Mouse (Mus musculus) cerebellum, adult (tissue): ENCODE data around the gene Dgke.
"Not testable (repeated sequence)": the region's sequence is repeated elsewhere in the genome, so short reads cannot be mapped to it uniquely, and the experiment has no call there.

Experiments
- ATAC-seq: cut with Nextera tagmentation; 2 replicates; pipeline ENCODE4 v1.9.2; 2017; ENCODE audit warnings: mild to moderate bottlenecking, moderate library complexity, mixed read lengths; ENCODE audit not compliant: insufficient number of reproducible peaks, low FRiP score, low TSS enrichment

Dgke gene

GRCm38 (mm10) chr11:89006404-89006803, 60.2 kb downstream of the Dgke start:
- ATAC-seq, result no peak

- ATAC-seq, result no peak
These were observed 61.2 kb downstream of the Dgke start for GRCm38 (mm10) chr11:89005473-89005872.

- no peak for ATAC-seq
These were observed 62.9 kb downstream of the Dgke start for GRCm38 (mm10) chr11:89003726-89004125.

GRCm38 (mm10) chr11:89003078-89003477, 63.6 kb downstream of the Dgke start:
- ATAC-seq, result no peak

GRCm38 (mm10) chr11:89002621-89003020, 64.0 kb downstream of the Dgke start:
- no peak for ATAC-seq

- no peak for ATAC-seq
These were observed 64.6 kb downstream of the Dgke start for GRCm38 (mm10) chr11:89002068-89002467.

GRCm38 (mm10) chr11:89001569-89001968, 65.1 kb downstream of the Dgke start:
- no peak for ATAC-seq

GRCm38 (mm10) chr11:89000527-89000819, 66.2 kb downstream of the Dgke start:
- ATAC-seq, result no peak

- ATAC-seq, result no peak
These were observed 66.7 kb downstream of the Dgke start for GRCm38 (mm10) chr11:88999723-89000526.

GRCm38 (mm10) chr11:88998974-88999722, 67.5 kb downstream of the Dgke start, which contains the start of gene Trim25:
TSS of gene Trim25 (plus strand) at chr11:88999376.
- ATAC-seq, result no peak

GRCm38 (mm10) chr11:88998406-88998805, 68.2 kb downstream of the Dgke start:
- ATAC-seq, result no peak

GRCm38 (mm10) chr11:88997343-88997742, 69.3 kb downstream of the Dgke start:
- not testable (repeated sequence) for ATAC-seq

- ATAC-seq, result no peak
These were observed 70.2 kb downstream of the Dgke start for GRCm38 (mm10) chr11:88996427-88996826.

- no peak for ATAC-seq
These were observed 71.0 kb downstream of the Dgke start for GRCm38 (mm10) chr11:88995616-88996015.

- ATAC-seq, result no peak
These were observed 72.2 kb downstream of the Dgke start for GRCm38 (mm10) chr11:88994492-88994891.

- no peak for ATAC-seq
These were observed 73.0 kb downstream of the Dgke start for GRCm38 (mm10) chr11:88993625-88994024.

GRCm38 (mm10) chr11:88993186-88993585, 73.5 kb downstream of the Dgke start:
- ATAC-seq, result no peak

- no peak for ATAC-seq
These were observed 77.1 kb downstream of the Dgke start for GRCm38 (mm10) chr11:88989530-88989929.

- ATAC-seq, result no peak
These were observed 77.7 kb downstream of the Dgke start for GRCm38 (mm10) chr11:88988956-88989355.

GRCm38 (mm10) chr11:88986616-88987015, 80.0 kb downstream of the Dgke start:
- no peak for ATAC-seq
